Mouse (Mus musculus): ENCODE data around the gene Cacng3.

DNA sequence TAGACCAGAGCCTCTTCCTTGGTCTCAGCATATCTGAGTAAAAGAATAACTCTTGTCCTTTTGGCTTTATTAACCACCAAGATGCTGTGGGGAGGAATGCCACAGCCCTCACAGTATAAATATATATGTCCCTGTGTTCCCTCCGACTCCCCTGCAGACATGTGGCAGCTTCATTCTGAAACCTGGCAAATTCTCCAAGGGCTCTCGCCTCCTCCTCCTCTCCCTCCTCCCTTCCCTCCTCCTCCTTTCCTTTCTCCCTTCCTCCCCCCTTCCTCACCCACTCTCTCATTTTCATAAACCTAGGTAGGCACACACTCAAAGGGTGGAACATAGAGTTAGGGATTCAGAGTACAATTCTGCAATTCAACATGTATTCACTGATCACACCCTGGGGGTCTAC lies 56.1 kb downstream of the Cacng3 start:
- TF ChIP-seq CTCF (IDR thresholded peaks at IDR 0.05; ENCODE audit: control insufficient read depth, insufficient read depth, insufficient replicate concordance, low read depth, low read length) = no peak
- TF ChIP-seq POLR2A (IDR thresholded peaks at IDR 0.05; ENCODE audit: control insufficient read depth, low read depth, low read length) = no peak
